Mouse (Mus musculus) G1E (cell line): Measurements from ENCODE around the gene Phf21b.

Experiments
- CTCF ChIP-seq: IDR thresholded peaks from 2 replicates; pipeline ENCODE4 v1.5.1; 2012; ENCODE audit warnings: low read depth, low read length, inconsistent platforms, mixed read lengths
- GATA1 ChIP-seq: IDR thresholded peaks from 2 replicates; pipeline ENCODE4 v1.6.1; 2012; ENCODE audit warnings: borderline replicate concordance, low read length, inconsistent platforms, mixed read lengths
- GATA2 ChIP-seq: IDR thresholded peaks from 2 replicates; pipeline ENCODE4 v1.6.1; 2012; ENCODE audit warnings: low read depth, low read length, inconsistent platforms, borderline replicate concordance
- POLR2AphosphoS5 ChIP-seq: IDR thresholded peaks from 2 replicates; pipeline ENCODE4 v1.6.1; 2012; ENCODE audit warnings: low read depth, low read length, inconsistent platforms; ENCODE audit not compliant: insufficient replicate concordance
- TAL1 ChIP-seq: conservative IDR thresholded peaks from 2 replicates; pipeline ENCODE4 v1.6.1; 2012; ENCODE audit warnings: low read depth, low read length, inconsistent platforms, mixed read lengths

DNA sequence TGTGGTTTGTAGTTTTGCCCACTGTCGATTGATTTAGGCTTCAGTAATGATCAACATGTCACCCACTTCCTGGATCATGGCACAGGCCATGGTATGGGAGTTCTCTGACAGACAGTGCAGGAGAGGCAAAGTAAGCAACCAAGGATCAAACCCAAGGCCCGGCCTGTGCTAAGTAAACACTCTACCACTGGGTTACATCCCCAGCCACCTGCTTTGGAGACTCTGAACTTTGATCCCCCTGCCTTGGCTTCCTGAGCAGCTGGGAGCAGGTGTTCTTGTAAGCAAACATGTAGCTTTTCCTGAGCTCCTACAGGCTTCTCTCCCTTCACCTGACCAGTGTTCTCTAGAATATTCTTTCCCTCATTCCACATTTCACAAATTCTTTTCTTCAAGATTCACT lies 1.8 kb upstream of the Phf21b start:
- TF ChIP-seq CTCF (no peak), GATA1 (no peak), POLR2AphosphoS5 (no peak), GATA2 (no peak), TAL1 (no peak)
